Mouse (Mus musculus) 416B (cell line): ENCODE measurements at regions not wholly inside any gene's neighbourhood (a gene's known extent, or its start where the extent isn't known, plus 50 kb on each side); places are given as distances from the start of the nearest gene placed in this dataset.
"Not testable (repeated sequence)": the region's sequence is repeated elsewhere in the genome, so short reads cannot be mapped to it uniquely, and the experiment has no call there.

Source experiments
- DNase-seq: peaks from one replicate; pipeline ENCODE4 v3.0.0; 2011; ENCODE audit warnings: low read depth

DNA sequence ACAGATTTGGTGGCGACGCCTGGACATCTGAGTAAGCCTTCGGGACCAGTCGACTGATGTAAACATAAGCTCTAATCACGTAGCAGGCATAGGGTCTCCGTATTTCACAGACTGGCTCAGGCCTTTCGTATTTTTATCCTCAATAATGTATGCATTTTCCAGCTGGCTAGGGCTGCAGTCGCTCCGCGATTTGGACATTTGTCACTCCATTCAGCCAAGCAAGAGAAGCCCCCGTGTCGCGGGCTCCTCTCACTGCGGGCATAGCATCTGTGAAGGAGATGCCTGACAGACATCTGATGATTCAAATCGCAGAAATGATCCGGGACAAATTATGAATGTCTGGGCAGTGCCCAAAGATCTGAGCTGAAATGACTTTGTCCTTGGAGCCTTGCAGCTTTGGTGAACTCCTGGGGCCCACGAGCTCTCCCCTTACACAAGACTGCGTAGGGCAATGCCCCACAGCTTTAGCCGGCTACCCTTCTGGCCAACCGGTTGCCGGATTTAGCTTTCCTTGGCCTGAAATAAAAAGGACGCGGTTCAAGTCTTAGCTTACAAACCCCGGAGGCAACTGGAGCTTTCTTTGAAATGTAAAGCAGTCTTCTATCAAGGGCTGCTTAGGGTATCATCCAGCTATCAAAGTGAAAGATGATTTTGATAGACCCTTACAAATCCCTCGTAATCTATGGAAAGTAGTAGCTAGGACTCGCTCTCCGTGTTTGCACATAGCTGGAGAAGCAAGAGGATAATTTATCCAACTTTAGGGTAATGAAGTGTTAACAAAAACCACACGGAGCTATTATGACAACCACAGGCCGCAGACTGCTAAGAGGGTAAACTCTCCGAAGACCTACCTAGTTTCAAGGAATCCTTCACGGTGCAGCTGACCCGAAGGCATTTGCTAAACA lies 270.6 kb downstream of the Etnk1 start:
- DNase-seq, result no peak

DNA sequence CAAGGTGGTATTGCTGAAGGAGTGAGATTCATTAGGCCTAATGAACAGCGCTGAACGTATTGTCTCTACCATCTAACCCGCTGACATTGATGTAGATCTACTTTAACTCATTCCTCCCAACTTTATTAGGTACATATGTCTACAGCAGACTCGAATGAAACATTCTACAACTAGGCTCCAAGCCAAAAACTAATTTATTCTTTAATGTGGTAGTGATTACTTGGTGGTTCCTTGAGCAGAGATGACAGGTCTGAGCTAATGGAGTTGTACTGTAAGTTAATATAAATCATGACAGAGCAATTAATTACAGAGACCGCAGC lies 271.2 kb downstream of the Etnk1 start:
- DNase-seq, result no peak

DNA sequence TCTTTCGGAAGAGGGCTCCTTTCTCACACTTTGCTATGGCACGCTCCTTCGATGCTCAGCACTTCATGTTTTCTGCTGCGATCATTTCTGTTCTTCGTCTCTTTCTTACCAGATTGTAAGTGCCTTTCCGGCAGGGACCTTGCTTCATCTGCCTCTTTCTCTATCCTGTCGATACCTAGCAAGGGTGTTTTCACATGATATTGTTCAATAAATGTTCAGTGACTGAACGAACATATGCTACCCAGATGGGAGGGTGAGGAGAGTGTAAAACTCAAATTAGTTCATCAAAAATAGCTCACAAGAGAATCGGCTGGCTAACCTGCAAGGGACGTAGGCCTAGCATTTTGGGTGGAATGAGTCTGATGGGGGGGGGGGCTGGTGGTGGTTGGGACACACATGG lies 272.5 kb downstream of the Etnk1 start:
- DNase-seq, result no peak

DNA sequence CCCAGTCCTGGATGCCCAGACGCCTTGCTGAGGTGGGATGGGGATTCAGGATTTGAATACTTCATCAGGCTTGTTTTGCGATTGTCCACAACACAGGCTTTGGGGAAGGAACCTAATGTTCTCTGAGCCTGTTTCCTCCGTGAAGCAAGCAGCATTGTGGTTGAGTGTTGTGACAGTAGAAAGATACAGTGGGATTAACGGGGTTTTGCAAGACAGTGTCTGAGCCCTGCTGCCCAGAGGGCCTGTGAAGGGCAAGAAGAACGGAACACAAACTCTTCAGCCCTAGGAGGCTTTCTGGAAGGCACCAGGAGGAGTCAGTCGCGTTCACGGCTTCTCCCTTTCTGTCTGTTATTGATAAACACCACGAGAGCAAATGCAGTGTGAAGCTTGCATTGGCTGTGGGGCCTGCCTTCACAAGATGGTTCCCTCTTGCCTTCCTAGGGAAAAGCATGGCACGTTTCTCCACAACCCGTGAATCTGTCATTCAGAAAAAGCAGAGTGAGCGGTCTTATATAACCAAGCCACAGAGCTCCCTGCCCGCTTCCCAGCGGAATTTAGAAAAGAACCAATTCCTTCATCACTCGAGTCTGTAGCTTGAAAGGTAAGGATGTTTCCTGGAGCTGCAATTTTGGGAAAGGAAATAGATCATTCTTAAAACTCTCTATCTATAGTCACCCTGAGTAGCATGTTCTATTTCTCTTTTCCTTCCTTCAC lies 273.4 kb downstream of the Etnk1 start:
- DNase-seq, result peak; percentile 39

DNA sequence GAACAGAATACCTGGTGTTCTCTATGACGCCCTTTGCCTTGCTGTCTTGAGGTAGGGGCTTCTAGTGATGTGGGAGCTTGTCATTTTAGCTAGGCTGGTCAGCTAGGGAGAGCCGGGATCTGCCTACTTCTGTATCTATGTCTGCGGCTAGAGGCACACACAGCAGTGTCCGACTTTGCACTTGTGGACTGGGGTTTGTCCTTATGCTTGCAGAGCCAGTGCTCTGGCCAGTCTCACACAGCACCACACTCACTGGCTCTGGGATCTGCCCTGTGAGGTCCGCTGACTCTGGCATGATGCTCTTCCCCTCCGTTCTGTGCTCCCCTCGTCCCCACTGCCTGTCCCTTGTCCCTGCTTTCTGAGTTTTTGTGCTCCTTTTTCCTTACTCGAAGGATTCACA lies 275.3 kb downstream of the Etnk1 start:
- DNase-seq, result no peak

DNA sequence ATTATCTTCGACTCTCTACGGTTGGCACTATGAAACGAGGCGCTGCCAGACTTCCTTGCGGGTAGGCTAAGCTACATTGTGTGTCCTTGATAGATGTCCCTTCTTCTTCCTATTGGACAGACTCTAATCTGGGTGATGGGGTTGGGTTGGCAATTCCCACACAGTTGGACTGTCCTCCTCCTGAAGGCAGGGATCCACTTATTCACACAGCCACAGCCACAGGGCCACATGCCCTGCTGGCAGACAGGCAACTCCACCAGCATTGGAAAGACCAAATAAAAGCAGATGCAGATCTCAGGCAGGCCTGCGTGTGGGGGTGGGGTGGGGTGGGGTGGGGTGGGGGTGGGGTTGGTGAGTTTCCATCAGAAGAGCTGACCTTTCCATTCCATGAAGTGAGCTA lies 276.4 kb downstream of the Etnk1 start:
- DNase-seq, result no peak

DNA sequence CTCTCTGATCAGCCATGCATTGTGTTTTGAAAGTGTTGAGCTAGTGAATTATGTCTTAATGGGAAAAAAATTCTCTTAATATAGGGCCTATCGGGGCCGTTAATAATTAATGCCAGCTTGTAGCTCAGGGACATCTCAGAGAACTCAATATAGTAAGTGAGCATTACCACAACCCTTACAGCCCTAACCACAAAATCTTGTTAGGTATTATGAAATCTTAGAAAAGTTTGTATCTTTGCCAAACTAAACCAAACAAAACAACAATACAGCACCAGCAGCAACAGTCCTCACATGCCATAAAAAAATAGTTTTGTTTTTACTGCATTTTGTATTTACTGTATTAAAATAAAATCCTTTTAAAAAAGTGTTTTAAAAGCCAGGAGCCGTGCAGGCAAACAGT lies 277.8 kb downstream of the Etnk1 start:
- peak; percentile 47 for DNase-seq

DNA sequence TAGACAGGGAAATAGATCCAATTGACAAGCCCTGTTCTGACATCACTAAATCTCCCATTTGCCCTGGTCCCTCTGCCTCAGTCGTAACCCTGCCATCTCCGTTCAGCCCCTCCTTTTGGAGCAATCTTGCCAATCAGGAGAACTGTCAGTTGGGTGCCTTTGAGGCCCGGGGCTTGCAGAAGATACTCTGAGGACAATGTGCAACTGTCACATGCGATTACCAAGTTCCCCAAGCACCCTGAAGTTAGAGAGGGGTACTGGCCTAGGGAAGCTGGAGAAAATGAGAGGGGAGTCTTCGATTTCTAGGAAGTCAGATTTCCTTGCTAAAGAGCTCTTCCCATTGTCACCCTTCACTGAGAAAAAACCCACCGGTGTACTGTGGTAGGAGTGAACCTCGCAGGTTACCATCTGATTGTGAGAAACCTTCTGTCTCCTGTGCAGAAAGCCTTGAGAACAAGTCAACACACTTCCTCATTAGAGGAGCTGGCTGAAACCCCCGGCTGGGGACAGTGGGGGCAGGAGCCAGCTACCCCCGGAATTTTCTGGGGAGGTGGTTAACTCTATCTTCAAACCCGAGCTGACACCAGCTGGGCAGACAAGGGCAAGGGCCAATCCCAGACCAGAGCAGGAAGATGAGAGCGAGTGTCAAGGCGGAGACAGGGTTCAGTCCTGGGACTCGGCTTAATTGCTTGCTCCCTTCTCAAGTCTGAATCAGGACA lies 279.0 kb downstream of the Etnk1 start:
- DNase-seq, result no peak

DNA sequence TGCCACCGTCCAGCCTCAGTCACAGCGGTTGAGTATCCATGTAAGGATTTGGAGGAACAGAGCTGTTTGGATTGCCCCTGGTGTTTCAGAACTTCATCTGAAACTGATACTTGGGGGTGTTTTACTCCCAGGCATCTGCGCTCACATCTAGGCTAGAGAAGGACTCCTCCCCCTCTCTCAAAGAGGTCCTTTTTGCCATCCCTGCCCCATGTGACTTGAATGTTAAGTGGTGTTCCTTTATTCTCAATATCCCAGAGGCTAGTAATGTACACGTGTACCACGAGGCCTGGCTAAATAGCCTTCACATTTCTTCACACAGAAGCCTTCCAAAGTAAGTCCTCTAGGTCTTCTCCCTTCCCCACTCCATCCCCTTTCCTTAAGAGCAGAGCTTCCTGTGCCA lies 280.0 kb downstream of the Etnk1 start:
- DNase-seq, result no peak

DNA sequence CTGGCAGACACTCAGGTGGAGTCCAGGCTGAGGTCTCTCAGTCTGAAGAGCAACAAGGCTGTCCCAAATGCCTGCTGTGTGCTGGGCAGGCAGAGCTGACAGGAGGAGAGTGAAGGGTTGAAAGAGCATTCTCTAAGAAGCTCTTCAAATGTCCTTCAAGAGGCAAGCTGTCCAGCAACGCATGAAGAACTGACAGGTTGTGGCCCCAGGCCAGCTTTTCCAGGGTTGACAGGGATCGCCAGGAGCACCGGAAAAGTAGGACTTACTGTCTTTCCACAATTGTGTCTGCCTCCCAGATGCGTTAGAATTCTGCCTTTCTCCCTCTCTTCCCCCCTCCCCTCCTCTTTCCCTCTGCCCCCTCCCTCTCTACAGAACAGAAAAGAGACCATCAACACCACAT lies 282.1 kb downstream of the Etnk1 start:
- no peak for DNase-seq

DNA sequence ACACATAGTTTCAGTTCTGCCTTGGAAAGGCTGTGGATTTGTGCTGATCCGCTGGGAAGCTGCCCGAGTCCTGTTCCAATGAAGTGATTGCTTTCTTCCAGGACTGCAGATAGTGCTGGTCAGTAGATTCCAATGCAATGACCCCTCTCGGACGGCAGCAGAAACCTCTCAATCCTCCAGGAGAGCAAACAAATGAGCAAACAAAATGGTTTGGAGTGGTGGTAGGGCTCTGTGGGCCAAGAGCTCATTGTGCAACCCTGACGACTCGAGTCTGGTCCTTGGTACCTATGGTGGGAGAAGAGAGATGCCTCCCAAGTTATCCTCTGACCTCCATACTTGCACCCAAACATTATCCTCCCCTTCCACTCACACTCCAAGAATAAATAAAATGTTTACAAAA lies 284.8 kb downstream of the Etnk1 start:
- DNase-seq, result no peak

DNA sequence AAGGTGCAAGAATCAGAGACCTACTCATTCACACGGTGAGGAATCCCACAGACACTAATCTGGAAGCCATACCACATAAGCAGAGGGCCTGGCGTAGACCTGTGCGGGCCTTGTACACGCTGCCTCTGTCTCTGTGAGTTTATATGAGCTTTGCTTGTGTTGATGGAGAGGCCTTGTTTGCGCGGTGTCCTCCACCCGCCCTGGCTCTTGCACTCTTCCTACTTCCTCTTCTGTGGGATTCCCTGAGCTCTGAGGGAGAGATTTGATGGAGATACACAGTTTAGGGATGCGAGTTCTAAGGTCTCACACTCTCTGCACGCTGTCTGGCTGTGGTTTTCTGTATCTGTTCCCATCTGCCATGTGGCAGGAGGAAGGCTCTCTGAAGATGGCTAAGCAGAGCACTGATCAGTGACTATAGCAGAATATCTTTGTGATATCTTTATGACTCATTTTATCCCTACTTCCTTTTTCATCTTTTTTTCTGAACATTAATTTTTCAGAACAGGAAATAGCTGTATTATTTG lies 287.7 kb downstream of the Etnk1 start:
- peak; percentile 62 for DNase-seq

DNA sequence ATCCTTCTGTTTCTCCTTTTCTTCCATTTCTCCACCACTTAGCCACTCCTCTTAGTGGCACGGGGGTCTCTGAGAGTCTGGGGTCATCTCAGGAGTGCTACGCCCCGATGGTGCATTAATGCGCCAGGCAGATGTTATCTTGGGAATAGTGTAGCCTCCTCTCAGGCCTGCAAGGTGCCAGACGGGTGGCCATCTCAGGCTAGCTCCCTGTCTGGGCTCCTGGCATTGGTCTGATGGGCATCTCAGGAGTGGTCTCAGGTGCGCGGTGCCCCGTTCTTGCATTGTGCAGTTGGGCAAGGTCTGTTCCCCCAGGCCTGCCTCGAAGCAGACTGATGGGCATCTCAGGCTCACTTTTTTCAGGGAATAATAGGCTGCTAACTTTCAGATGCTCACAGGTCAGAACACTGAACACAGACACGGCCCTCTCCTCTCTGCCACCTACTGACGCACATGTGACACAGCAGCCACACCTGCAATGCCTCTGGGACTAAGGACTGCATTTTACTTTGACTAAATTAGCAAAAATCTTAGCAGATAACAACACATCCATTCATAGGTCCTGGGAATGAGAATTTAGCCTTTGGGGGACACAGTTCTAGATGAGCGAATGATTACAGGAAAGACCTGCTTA lies 298.0 kb downstream of the Etnk1 start:
- peak; percentile 59 for DNase-seq

DNA sequence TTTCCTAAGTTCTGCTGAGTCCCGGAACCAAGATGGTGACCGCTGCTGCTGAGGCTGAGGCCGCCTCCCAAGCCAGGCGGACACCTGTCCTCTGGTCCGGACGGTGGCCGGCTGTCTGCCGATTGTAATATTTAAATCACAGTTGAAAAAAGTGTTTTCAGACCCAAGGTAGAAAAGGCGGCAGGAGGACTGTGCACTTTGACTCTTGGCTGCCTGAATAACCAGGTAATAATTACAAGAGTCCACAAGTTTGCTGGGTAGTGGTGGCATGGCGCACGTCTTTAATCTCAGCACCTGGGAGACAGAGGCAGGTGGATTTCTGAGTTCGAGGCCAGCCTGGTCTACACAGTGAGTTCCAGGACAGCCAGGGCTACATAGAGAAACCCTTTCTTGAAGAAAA lies 305.7 kb downstream of the Etnk1 start:
- not testable (repeated sequence) for DNase-seq

DNA sequence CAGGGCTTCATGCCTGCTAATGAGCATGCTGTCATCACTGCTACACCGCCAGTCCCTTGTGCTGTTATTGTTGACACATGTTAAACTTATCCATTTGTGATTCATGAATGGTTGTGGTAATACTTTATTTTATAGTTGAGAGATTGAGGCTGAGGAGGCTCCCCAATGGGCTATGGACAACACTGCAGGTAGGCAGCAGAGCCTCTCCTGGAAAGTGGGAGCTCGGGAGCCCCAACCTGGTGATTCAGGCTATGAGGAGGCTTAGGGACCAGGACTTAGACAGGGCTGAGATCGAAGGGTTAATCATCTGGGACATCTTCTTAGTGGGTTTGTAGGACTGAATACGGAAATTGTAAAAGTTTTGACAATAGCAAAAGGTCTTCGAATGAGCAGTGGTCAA lies 307.4 kb downstream of the Etnk1 start:
- DNase-seq, result no peak

DNA sequence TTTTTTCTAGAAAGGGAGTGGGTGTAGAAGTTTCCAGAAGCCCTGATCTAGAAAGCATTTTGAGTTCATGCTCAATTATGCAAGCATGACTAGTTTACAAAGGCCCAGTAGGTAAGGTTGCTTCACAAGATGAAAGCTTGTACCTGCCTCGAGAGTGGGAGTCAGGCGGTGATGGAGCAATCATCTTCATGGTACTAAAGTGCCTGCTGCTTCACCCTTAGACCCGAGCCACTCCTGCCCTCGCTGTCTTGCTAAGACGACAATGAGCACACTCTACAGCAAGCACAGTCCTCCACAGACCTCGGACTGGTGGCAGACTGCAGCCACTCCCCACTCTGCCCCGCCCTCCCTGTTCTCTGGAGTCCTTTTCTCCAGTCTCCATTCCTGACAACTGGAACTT lies 308.3 kb downstream of the Etnk1 start:
- DNase-seq, result no peak

DNA sequence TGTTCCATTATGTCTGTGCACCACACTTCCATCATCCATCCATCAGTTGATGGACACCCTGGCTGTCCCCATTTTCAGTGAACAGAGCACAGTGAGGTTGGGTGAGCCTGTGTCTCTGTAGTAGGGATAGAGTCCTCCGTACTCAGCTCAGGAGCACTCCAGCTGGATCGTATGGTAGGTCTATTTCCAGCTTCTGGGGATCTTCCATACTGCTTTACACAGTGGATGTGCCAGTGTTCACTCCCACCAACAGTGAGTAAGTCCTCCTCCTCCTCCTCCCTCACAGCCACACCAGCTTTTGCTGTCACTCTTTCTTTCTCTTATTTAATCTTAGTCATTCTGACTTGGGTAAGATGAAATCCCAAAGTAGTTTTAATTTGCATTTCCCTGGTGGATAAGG lies 310.4 kb downstream of the Etnk1 start:
- DNase-seq, result no peak

DNA sequence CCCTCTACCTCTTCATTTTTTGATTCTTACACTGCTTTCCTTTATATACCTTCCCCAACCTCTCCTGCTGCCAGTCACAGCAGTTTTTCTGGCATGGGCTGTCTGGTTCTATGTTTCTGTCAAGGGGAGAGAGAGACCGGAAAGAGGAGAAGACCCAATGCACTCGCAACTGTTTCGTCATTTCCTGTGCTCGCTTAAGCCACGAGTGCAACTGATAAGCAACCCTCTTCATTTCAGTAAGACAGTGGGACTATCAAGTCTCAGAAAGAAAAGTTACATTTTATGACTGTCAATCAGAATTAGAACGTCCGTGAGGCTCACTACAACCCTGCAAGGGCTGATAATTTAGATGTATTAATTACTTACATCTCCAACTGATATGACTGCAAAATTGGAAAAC lies 312.2 kb downstream of the Etnk1 start:
- DNase-seq, result peak; percentile 94

DNA sequence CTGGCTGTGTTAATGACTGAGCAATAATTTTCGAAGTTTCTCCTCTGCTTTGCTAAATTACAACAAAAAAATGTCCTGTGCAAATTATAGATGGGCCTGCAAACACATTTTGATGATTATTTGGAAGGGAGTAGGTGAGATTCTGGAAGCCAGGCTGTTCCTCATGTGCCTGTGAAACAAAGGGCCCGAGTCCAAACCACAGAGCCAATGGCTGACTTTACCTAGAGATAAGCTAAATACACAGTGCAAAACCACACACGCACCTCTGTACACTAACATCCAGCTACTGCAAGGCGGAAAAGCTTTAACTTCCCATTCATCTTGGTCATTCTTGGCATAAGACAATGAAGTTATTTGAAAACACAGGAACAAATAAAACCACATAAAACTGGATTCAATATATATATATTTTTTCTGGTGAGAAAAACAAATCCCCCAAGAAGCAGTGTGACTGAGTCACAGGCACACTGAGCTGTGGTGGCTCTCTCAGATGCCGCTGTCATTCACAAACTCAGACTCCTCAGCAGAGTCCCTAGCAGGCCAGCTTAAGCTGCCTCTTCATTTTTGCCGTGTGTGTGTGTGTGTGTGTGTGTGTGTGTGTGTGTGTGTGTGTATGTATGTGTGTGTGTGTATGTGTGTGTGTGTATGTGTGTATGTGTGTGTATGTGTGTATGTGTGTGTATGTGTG lies 312.8 kb downstream of the Etnk1 start:
- peak; percentile 95 for DNase-seq

DNA sequence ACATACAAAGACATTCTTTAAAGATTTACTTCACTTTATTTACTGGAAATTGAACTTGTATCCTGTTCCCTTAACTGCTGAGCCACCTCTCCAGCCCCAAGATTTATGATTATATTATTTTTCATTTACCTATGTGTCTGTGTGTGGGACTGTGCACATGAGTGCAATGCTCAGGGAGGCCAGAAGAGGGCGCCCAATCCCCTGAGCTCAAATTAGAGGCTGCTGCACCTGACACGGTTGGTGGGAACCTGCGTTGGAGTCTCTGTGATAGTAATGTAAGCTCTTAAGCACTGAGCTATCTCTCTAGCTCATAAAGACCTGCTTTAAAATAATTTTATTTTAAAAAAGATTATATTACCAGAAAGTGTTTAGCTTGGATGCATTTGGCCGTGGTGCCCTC lies 315.3 kb downstream of the Etnk1 start:
- DNase-seq, result no peak

DNA sequence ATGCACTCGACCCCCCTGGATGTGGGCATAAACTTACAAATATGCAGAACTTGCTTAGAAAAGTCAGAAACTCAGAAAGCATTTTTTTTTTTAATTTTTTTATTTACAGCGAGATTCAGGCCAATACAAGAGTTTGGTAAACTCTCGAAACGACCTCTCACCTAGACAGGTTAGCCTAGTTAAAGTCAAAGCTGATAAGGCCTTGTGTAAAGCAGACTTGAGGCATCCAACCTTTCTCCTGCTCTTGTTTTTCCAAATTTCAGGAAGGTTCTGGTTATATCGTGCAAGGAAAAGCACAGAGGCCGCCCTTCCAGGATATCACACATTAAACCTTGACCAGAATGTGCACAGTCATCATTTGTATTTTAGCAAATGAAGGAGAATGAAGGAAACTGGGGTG lies 315.8 kb downstream of the Etnk1 start:
- DNase-seq, result no peak

DNA sequence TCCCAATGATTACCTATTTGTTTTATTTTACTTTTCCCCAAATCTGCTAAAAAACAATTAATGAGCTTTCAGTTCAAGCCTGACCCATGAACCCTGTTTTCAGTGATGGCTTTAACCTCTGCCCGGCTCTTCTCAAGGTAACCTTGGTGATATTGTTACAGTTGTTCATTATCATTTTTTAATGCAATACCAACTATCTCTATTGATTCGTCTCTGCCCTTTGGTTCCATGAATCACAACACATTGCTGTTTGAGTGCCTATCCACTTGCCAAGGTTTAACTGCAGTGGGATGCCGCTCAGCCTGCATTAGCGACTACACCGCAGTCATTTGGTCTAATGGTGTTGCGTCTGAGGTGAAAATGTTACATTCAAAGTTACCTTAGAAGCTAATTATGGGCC lies 317.9 kb downstream of the Etnk1 start:
- no peak for DNase-seq
